Mouse (Mus musculus) heart, postnatal 36 days (tissue): ENCODE measurements around the gene 1500015O10Rik. TPM values are rescaled to one million over a fixed set of nuclear protein-coding genes. Genes with fewer than 3 reads are reported as not detected.

Source experiments
- DNase-seq, 2 experiments: peaks; one replicate each; pipeline ENCODE4 v3.0.0; 2021 to 2022
- intact Hi-C: fragments of 180-260 bp; cut with DNase I; formaldehyde crosslinking; loops from one replicate; pipeline ENCODE4 v1.15.1; 2025
- total RNA-seq, 2 experiments: library from RNA; stranded (reverse); gene quantifications; 2 replicates each; pipeline ENCODE4 v1.2.3; 2021

1500015O10Rik gene
- total RNA-seq: 1 to 10 TPM; 2.5 to 3.2 TPM

DNA sequence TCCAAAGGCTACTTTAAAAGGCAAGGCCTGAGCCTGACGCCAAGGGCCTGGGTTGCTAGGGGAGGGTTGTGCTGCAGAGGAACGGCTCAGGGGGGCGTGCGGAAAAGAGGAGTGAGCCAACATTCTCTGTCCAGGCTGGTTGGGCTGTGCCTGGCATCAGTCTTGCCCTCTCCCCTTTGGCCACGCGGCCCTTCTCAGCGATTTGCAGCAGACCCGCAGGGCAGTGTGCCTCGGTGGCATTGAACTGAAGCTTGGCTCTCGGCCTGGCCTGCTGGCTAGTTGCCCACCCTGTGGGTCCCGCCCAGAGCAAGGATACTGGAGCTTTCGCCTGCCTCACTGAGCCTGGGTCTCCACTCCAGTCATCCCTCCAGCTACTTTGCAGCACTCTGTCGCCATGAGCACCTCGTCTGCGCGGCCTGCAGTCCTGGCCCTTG, at the start of gene 1500015O10Rik:
Gene 1500015O10Rik (plus strand): TSS at position 112 of the 434 bp plus-strand sequence.
- intact Hi-C loops: no loop called here
- DNase-seq: peak; percentile 51 to 63

DNA sequence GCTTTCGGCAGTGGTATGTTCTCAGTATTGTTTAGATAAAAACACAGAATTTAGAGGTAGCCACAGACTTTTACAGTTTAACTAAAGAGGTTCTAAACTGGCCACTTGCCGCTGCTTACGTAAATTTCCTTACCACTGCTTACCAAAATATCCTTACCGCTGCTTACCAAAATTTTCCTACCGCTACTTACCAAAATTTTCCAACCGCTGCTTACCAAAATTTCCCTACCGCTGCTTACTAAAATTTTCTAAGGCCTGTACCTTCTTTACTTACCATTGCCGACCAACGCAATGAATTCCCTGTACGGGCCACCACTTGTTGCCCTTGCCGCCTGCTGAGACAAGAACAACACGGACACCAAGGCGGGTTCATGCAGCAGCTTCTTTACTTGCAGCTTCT, 40.4 kb upstream of the 1500015O10Rik start:
- intact Hi-C loops: no loop called here
- DNase-seq: no peak

GRCm38 (mm10) chr1:43690507-43690906, 39.9 kb upstream of the 1500015O10Rik start:
- intact Hi-C loops: no loop called here
- DNase-seq: no peak

DNA sequence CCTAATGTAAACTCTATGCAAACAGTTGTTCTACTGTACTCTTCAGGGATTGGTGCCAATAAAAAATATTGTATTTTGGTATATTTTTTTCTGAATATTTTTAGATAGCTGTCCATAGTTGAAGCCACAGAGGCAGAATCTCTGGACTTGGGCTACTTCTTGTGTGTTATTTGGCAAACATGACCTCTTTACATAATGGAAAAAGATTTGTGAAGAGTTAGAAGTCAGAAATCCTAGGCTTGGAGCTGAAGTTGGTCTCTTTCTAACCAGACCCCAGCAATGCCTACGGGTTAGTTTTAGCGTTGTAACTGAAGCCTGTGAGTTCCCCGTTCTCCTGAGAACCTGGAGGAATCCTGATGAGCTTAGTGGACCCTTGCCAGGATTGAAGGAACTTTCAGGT, 36.3 kb upstream of the 1500015O10Rik start:
- intact Hi-C loops: no loop called here
- DNase-seq: no peak

DNA sequence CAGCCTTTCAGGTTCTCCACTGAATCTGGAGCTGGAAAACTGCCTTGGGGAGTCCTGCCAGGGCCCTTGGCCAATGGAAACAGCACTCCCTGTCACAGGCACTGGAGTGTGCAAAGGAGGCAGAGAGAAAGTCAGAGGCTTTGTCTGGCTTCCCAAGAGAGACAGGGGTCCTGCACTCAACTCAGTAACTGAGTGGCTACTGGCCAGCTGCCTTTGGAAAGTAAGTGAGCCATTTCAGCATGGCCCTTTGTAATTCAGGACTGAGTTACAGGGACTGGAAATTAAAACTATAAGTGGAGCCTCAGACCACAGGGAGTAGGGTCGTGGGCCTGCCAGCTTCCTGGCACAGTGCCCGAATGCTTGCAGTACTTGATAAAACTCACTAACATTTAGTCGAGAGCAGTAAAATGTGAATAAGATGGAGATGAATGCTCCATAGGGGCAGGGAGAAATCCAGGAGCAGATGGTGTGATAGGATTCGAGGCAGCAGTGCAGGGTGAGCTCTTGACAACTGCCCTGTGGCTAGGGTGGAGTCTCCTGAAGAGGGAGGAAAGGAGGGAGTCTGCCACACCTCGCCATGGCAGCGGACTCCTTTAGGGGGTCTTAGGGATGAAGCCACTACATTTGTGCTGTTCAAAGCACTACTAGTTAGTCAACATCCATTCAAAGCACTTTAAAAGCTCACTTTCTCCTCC, 35.4 kb upstream of the 1500015O10Rik start:
- intact Hi-C loops: no loop called here
- peak; percentile 90 to 93 for DNase-seq

- intact Hi-C loops: no loop called here
Observed at GRCm38 (mm10) chr1:43698577-43699000, 31.8 kb upstream of the 1500015O10Rik start.

DNA sequence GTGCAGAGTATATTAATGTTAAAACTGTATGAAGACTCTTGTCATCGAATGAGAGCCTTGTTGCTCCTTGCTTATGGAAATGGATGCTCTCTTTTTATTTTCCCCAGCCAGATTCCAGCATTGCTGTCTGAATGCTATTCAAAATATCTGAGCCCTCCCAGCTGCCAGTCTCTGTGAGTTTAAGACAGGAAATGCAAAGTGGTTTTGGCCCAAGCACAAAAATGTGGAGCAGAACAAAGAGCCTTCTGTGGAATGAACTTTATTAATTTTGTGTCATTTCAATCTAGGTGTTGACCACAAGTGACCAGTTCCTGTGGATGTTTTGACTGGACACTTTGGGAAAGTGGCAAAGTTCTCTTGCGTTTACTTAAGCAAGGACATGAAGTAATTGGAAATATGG, 15.6 kb upstream of the 1500015O10Rik start:
- no peak for DNase-seq
- intact Hi-C loops: no loop called here

More at GRCm38 (mm10) chr1:43698577-43699000, 31.8 kb upstream of the 1500015O10Rik start:
- DNase-seq: peak; percentile 35 to 43

DNA sequence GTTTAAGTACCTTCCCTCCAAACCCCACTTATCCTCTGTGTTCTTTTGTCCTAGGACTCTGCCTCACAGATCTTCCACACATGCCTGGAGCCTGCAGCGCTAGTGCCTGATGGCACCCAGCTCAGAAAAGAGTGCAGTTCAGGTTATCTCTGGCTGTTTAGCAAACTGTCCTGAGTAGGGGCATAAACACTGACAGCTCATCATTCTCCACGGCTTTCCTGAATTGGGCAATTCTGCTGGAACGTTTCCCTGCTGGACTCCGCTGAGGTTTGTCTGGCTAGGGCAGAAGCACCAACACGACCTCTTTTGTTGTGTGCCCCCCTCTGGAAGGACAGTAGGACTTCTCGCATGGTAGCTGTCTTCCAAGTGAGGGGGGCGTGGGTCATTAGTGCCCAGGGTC, 12.4 kb upstream of the 1500015O10Rik start:
- DNase-seq: no peak
- intact Hi-C loops: no loop called here

DNA sequence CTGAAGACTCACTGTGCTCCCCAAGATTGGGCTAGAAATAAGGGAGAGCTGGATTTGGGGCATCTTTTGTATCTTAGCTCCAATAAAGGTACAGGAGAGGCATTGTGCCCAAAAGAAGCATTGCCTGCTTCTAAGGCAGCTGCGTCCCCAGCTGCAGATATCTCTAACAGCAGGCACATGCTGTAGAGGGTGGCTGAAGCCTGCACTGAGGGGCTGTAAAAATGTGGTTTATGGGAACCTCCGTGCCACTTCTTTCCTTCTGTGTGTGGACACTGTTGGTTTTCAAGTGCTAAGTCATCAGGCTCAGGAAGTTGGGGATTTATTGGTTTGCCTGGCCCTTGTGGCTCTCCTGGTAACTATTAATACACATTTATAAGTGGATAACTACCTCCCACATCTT, 11.6 kb upstream of the 1500015O10Rik start:
- intact Hi-C loops: no loop called here
- DNase-seq: no peak

- no peak for DNase-seq
- intact Hi-C loops: no loop called here
Observed at GRCm38 (mm10) chr1:43722459-43722858, 7.9 kb upstream of the 1500015O10Rik start.

GRCm38 (mm10) chr1:43732100-43732499, 1.7 kb downstream of the 1500015O10Rik start:
- intact Hi-C loops: no loop called here
- no peak for DNase-seq

GRCm38 (mm10) chr1:43732657-43733056, 2.3 kb downstream of the 1500015O10Rik start:
- no peak for DNase-seq
- intact Hi-C loops: no loop called here

GRCm38 (mm10) chr1:43737812-43738518, 7.6 kb downstream of the 1500015O10Rik start:
- peak; percentile 39 to 54 for DNase-seq
- intact Hi-C loops: loop anchor here (1.0 to 5.0 kb wide), 3 partner anchors 291 to 601 kb away; no protein-coding TSS in a partner anchor

GRCm38 (mm10) chr1:43738519-43738894, 8.1 kb downstream of the 1500015O10Rik start:
- intact Hi-C loops: loop anchor here (1.0 to 5.0 kb wide), 3 partner anchors 291 to 601 kb away; no protein-coding TSS in a partner anchor
- DNase-seq: no peak

DNA sequence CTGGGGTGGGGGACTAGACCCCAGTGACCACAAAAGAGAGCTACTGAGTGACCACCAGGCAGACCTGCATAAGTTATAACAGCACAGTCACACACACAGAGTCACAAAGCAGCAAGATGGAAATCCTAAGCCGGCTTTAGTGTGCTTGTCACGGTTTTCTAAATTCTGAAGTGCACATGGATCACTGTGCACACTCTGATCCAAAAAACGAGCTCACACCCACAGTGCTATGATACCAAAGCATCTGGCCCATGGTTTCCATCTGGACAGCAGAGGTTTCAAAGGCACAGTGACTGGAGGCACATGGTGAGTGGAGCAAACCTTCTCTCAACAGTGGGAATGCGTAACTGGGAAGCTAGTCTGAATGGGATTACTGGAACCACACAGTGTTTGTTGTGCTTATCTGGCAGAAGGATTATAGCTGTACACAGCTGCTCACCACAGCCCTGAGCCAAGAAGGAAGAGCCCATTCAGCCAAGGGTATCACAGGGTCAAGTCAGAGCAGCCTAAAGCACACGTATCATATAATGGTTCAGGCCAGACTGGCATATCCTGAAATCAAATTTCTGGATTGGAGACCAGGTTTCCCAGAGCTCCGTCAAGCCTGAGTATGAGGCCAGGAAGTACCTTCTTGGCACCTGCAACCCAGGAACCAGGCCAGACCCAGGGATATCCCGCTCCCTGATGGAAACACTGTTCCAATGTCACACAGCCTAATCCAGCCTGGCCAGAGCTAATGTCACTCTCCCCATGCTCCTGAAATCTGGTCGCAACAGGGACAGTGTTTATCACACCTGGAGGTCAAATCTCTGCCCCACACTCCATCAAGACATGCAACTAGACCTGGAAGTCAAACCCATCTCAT, 24.3 kb downstream of the 1500015O10Rik start:
- no peak for DNase-seq
- intact Hi-C loops: no loop called here

GRCm38 (mm10) chr1:43760085-43760484, 29.7 kb downstream of the 1500015O10Rik start:
- DNase-seq: no peak
- intact Hi-C loops: loop anchor here (1.0 kb wide), 2 partner anchors 139 to 283 kb away; no protein-coding TSS in a partner anchor

GRCm38 (mm10) chr1:43764481-43764880, 34.1 kb downstream of the 1500015O10Rik start:
- intact Hi-C loops: no loop called here
- DNase-seq: no peak

- no peak for DNase-seq
- intact Hi-C loops: no loop called here
Observed at GRCm38 (mm10) chr1:43766328-43766727, 35.9 kb downstream of the 1500015O10Rik start.

DNA sequence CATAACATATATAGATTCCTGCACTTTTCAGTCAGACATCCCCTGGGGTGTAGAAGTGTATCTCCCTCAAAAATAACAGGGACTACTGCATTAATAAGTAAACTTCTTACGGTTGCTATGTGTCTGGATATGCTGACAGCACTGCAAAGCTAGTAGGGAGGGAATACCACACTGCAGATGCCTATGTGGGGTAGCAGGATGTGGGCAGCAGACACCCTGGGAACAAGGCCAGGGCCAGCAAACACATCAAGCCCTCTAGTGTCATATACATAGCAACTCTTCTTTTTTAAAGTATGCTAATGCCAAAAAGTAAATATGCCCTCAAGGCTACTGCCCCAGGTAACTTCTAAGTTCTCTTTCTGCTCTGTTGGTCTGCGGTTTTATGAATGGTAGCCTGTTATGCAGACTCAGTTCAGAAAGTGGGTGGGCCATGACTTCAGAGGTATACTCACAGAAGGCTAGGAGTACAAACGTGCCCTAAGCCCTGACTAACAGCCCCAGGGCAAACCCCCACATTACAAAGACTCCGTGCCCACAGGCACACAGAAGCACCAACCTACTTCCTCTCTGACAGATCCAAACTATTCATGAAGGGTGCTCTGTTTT, 38.1 kb downstream of the 1500015O10Rik start:
- intact Hi-C loops: no loop called here
- no peak for DNase-seq

- intact Hi-C loops: no loop called here
- DNase-seq: no peak
Observed at GRCm38 (mm10) chr1:43769348-43769747, 38.9 kb downstream of the 1500015O10Rik start.
